22 mouse cellular contexts compared by ENCODE assay signal in the genomic region with DNA sequence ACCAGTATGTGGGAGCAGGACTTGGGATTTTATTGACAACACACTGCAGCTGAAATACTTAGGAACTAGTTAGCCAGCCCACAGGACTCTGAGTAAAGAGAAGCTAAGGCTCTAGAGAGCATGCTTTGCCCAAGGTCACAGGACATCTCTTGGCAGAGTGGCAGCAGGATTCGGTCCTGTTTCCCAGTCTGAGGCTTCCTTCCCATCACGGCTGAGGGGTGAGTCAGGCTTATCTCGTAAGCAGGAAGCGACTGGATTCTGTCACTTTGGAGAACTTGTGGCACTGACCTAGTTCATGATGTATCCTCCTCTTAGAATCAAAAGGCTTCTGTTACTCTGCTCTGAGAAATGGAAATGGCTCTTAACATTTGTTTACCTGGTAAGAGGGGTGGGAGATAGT. TPM values are rescaled to one million over a fixed set of nuclear protein-coding genes. Genes with fewer than 3 reads are reported as not detected.
A peak's percentile ranks its signal among the peaks of the same experiment; 100 is the strongest.
DNase-seq lines count a peak whose midpoint lies in the region; ATAC-seq and TF ChIP-seq lines count a peak whose summit lies in the region.
"Had no signal": no experiment of that assay in that cellular context is flagged by ENCODE, and none has a peak within 500 bp of the region (broad histone marks: within the 10 kb centered on the region; RNA-seq: fewer than 3 reads in every experiment).

No protein-coding gene starts in this region.

- H3K27me3 ChIP-seq in heart, embryonic 13.5 days (replicated peaks) = no peaks in the 10 kb centered on the region
- H3K27me3 ChIP-seq in heart, adult 2 months (ENCODE audit: control insufficient read depth, insufficient read depth, low read length) = no peaks in the 10 kb centered on the region
- H3K27me3 ChIP-seq: embryonic facial prominence, embryonic 15.5 days; intestine, embryonic 15.5 days had no signal

- intact Hi-C loops in heart, adult 2 months (cut with DNase I) = no loop called here

- TF ChIP-seq CTCF in heart, adult 2 months (IDR thresholded peaks at IDR 0.05) = no peak

- H3K4me2 ChIP-seq in heart, embryonic 13.5 days = no peak overlapping the region
- H3K4me2 ChIP-seq: embryonic facial prominence, embryonic 15.5 days; intestine, embryonic 15.5 days had no signal

- 17% methylated on average over 4 of the region's 4 CpGs for WGBS in heart, embryonic 13.5 days
- 13% methylated on average over 4 of the region's 4 CpGs for WGBS in heart, adult 2 months

- H3K4me3 ChIP-seq in heart, embryonic 13.5 days = no peak overlapping the region
- no peak overlapping the region for H3K4me3 ChIP-seq in heart, adult 2 months
- H3K4me3 ChIP-seq: embryonic facial prominence, embryonic 15.5 days; gastrocnemius, adult 2 months; hindbrain, embryonic 10.5 days; intestine, embryonic 15.5 days had no signal

- peak overlapping the region; percentile 67 for H3K27ac ChIP-seq in heart, embryonic 13.5 days (replicated peaks)
- no peak overlapping the region for H3K27ac ChIP-seq in heart, adult 2 months
- H3K27ac ChIP-seq: embryonic facial prominence, embryonic 15.5 days; gastrocnemius, adult 2 months; hindbrain, embryonic 10.5 days; intestine, embryonic 15.5 days; liver, embryonic 14.5 days had no signal

- TF ChIP-seq POLR2A in heart, adult 2 months (IDR thresholded peaks at IDR 0.05; ENCODE audit: insufficient read depth, low read depth, low read length) = no peak

- peaks cover 36% of the 10 kb centered on the region for H3K4me1 ChIP-seq in heart, embryonic 13.5 days
- H3K4me1 ChIP-seq in heart, adult 2 months (ENCODE audit: control insufficient read depth, insufficient read depth, low read length) = peaks cover 2% of the 10 kb centered on the region; the same call in 1 of the 2 replicates
- H3K4me1 ChIP-seq: embryonic facial prominence, embryonic 15.5 days; hindbrain, embryonic 10.5 days; intestine, embryonic 15.5 days had no signal

- no peaks in the 10 kb centered on the region for H3K79me2 ChIP-seq in heart, adult 2 months (replicated peaks; ENCODE audit: control insufficient read depth, insufficient read depth, low read length)

- H3K9me3 ChIP-seq in heart, embryonic 13.5 days = no peaks in the 10 kb centered on the region
- H3K9me3 ChIP-seq: embryonic facial prominence, embryonic 15.5 days; hindbrain, embryonic 10.5 days; intestine, embryonic 15.5 days had no signal

- peak overlapping the region; percentile 21; the same call in 1 of the 2 replicates for H3K9ac ChIP-seq in heart, embryonic 13.5 days
- H3K9ac ChIP-seq in heart, adult 2 months (ENCODE audit: low read depth, low read length) = no peak overlapping the region
- H3K9ac ChIP-seq: embryonic facial prominence, embryonic 15.5 days; intestine, embryonic 15.5 days; liver, embryonic 14.5 days had no signal

- peaks cover 42% of the 10 kb centered on the region for H3K36me3 ChIP-seq in heart, embryonic 13.5 days
- H3K36me3 ChIP-seq in heart, adult 2 months (ENCODE audit: control insufficient read depth, insufficient read depth, low read length) = peaks cover 8% of the 10 kb centered on the region

- TF ChIP-seq EP300 in heart, adult 2 months (IDR thresholded peaks at IDR 0.05; ENCODE audit: insufficient read depth, low read depth, low read length) = no peak

- DNase-seq in heart, adult 2 months = no peak
- peak; percentile 14 for DNase-seq in 416B (ENCODE audit: low read depth)
- DNase-seq in adrenal gland, adult (ENCODE audit: inconsistent age in 2 of 2, low spot score in 1 of 2) = peak; percentile 86
- peak; percentile 74 to 77 for DNase-seq in adrenal gland, postnatal 36 days
- no peak for DNase-seq in urinary bladder, postnatal 36 days (ENCODE audit: low spot score in 2 of 2)
- no peak for DNase-seq in cerebellum, adult 9-10 months
- DNase-seq: cerebellum, adult 2 months; gastrocnemius, adult 2 months; kidney, adult 9 months; kidney, postnatal 14 days; lung, postnatal 4 days; midbrain, embryonic 14.5 days; right cerebral cortex, postnatal 14 days; spleen, adult 18-20 months had no signal

- ATAC-seq in heart, embryonic 13.5 days (ENCODE audit: extremely low read depth, insufficient number of reproducible peaks, low FRiP score, low TSS enrichment) = no peak; the same call in 1 of the 2 replicates
- ATAC-seq: activated CD4-positive, CD25-positive, alpha-beta regulatory T cell, adult 4 months; forebrain, embryonic 14.5 days; hindbrain, embryonic 16.5 days; intestine, embryonic 15.5 days had no signal

RNA-seq across cellular contexts. Expression of a gene that starts 10.8 kb away (rescaled TPM):
- polyA plus RNA-seq in heart, embryonic 13.5 days (2015; fragmentation: Nextera tagmentation; extraction: Ambion mirVana) = 23.0 and 23.1 TPM in 2 replicates
- total RNA-seq in heart, adult 2 months (2021) = 10 to 100 TPM; 14.1 to 15.4 TPM
- polyA plus RNA-seq in heart, adult 2 months (2012; rRNA removed) = 20.0 and 22.9 TPM in 2 replicates
- total RNA-seq in adrenal gland, postnatal 36 days (2021) = 10 to 100 TPM in 1 of 2 experiments, 1 to 10 TPM in 1; 9.1 to 10.4 TPM

RNA-seq across cellular contexts. Expression of a gene that starts 32.9 kb away (rescaled TPM):
- 0.19 and 0.29 TPM in 2 replicates for polyA plus RNA-seq in heart, embryonic 13.5 days (2015; fragmentation: Nextera tagmentation; extraction: Ambion mirVana)
- not detected for total RNA-seq in heart, adult 2 months (2021)
- polyA plus RNA-seq in heart, adult 2 months (2012; rRNA removed) = 0.32 and 1.2 TPM in 2 replicates
- under 1 TPM in 1 of 2 experiments, not detected in 1; 0.33 TPM for total RNA-seq in adrenal gland, postnatal 36 days (2021)
- total RNA-seq: gastrocnemius, adult 2 months had no signal

RNA-seq across cellular contexts. Expression of a gene that starts 54.5 kb away (rescaled TPM):
- polyA plus RNA-seq in heart, embryonic 13.5 days (2015; fragmentation: Nextera tagmentation; extraction: Ambion mirVana) = 189 and 197 TPM in 2 replicates
- total RNA-seq in heart, adult 2 months (2021) = 100 to 1,000 TPM; 245 to 496 TPM
- 109 and 193 TPM in 2 replicates for polyA plus RNA-seq in heart, adult 2 months (2012; rRNA removed)
- 100 to 1,000 TPM; 187 to 302 TPM for total RNA-seq in adrenal gland, postnatal 36 days (2021)

RNA-seq across cellular contexts. Expression of a gene that starts 59.6 kb away (rescaled TPM):
- 82.4 and 91.0 TPM in 2 replicates for polyA plus RNA-seq in heart, embryonic 13.5 days (2015; fragmentation: Nextera tagmentation; extraction: Ambion mirVana)
- total RNA-seq in heart, adult 2 months (2021) = 10 to 100 TPM; 59.8 to 64.9 TPM
- 21.1 and 35.8 TPM in 2 replicates for polyA plus RNA-seq in heart, adult 2 months (2012; rRNA removed)
- total RNA-seq in adrenal gland, postnatal 36 days (2021) = 10 to 100 TPM; 74.1 to 82.7 TPM

Comparison
In these comparisons a context has a peak if more than half of its experiments do, and no peak if none do; other contexts are left out.
1. DNase-seq: peak in 416B (single experiment), adrenal gland, adult (2 of 2) and adrenal gland, postnatal 36 days (2 of 2); none in heart, adult 2 months (0 of 2), urinary bladder, postnatal 36 days (0 of 2) and cerebellum, adult 9-10 months (single experiment).